Mouse (Mus musculus) CH12.LX (cell line): ENCODE results near the gene Nr4a3.

Experiments used
- CTCF ChIP-seq, 2 experiments: IDR thresholded peaks in 1 of 2; conservative IDR thresholded peaks in 1 of 2; 2 replicates each; pipeline ENCODE4 v1.5.1; 2011 to 2012; ENCODE audit warnings: low read depth in 2 of 2, low read length in 2 of 2, improper control_type of control experiment in 1 of 2, inconsistent platforms in 1 of 2, mild to moderate bottlenecking in 1 of 2, moderate library complexity in 1 of 2
- EP300 ChIP-seq: IDR thresholded peaks from 2 replicates; pipeline ENCODE4 v1.6.1; 2011; ENCODE audit warnings: low read length, improper control_type of control experiment
- JUND ChIP-seq: conservative IDR thresholded peaks from 2 replicates; pipeline ENCODE4 v1.6.1; 2011; ENCODE audit warnings: low read depth, low read length, improper control_type of control experiment
- MAX ChIP-seq: IDR thresholded peaks from 2 replicates; pipeline ENCODE4 v1.6.1; 2011; ENCODE audit warnings: low read length, improper control_type of control experiment
- NELFE ChIP-seq: IDR thresholded peaks from 2 replicates; pipeline ENCODE4 v1.6.1; 2011; ENCODE audit warnings: low read depth, low read length, improper control_type of control experiment
- POLR2A ChIP-seq: IDR thresholded peaks from 2 replicates; pipeline ENCODE4 v1.6.1; 2011; ENCODE audit warnings: low read depth, mild to moderate bottlenecking, improper control_type of control experiment, low read length
- POLR2AphosphoS2 ChIP-seq: IDR thresholded peaks from 2 replicates; pipeline ENCODE4 v1.6.1; 2011; ENCODE audit warnings: low read depth, low read length, improper control_type of control experiment
- RAD21 ChIP-seq: IDR thresholded peaks from 2 replicates; pipeline ENCODE4 v1.6.1; 2011; ENCODE audit warnings: low read depth, mild to moderate bottlenecking, low read length, improper control_type of control experiment, moderate library complexity
- TCF12 ChIP-seq: IDR thresholded peaks from 2 replicates; pipeline ENCODE4 v1.6.1; 2014; ENCODE audit warnings: low read depth, mild to moderate bottlenecking, inconsistent platforms, low read length, improper control_type of control experiment
- ZMIZ1 ChIP-seq: IDR thresholded peaks from 2 replicates; pipeline ENCODE4 v1.6.1; 2012; ENCODE audit warnings: low read depth, mild to moderate bottlenecking, inconsistent platforms, low read length, improper control_type of control experiment

DNA sequence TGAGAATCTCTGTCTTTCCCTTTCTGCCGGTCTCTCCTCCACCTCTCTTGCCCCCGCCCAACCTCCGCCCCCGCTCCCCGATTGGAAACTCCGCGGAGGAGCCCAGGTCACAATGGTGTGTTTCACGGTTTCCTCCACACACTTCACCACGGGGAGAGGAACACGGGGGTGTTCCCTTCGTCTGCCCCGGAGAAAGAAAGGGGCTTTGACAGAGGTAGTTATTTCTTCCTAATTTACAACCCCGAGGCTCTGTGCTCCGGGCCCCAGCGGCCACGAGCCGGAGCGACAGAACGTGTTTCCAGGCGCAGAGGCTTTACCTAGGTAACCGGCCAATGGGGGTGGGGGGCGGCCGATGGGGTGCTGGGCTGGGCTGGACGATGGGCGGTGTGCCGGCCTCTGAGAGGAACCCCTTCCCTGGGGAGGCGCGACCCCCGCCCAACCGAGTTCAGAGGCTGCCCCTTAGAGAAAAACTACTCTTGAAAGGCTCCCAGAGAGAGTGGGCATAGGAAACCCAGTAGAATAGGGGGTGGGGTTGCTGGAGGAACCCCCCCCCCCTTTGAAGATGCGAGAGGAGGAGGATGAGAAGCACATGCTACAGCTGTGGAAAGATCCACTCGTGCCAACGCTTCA, 2.3 kb downstream of the Nr4a3 start:
- TF ChIP-seq CTCF (conservative IDR thresholded peaks at IDR 0.05 in 1 of 2, IDR thresholded peaks at IDR 0.05 in 1 of 2; ENCODE audit: low read depth in 2 of 2, low read length in 2 of 2) (no peak), ZMIZ1 (no peak), POLR2A (no peak), EP300 (no peak), JUND (no peak), MAX (no peak), RAD21 (no peak), POLR2AphosphoS2 (no peak), NELFE (no peak), TCF12 (no peak)
